Mouse (Mus musculus) effector memory CD4-positive, alpha-beta T cell, adult 7 months (primary cell): Measurements from ENCODE around the gene Ier3. TPM values are rescaled to one million over a fixed set of nuclear protein-coding genes. Genes with fewer than 3 reads are reported as not detected.

Experiments
- polyA plus RNA-seq: library from polyadenylated mRNA; unstranded; fragments of 100-300 nt; shearing (Covaris generic); gene quantifications from one replicate; pipeline ENCODE4 v1.2.1, GENCODE M21; 2017

Ier3 gene
- 50.6 TPM for polyA plus RNA-seq

GRCm38 (mm10) chr17:35821439-35822430 lies at the start of gene Ier3:
TSS of gene Ier3 (plus strand) at chr17:35821684.

GRCm38 (mm10) chr17:35822964-35823937 lies 1.8 kb downstream of the Ier3 start, which contains the start of gene Flot1:
TSS of gene Flot1 (plus strand) at chr17:35823230.

DNA sequence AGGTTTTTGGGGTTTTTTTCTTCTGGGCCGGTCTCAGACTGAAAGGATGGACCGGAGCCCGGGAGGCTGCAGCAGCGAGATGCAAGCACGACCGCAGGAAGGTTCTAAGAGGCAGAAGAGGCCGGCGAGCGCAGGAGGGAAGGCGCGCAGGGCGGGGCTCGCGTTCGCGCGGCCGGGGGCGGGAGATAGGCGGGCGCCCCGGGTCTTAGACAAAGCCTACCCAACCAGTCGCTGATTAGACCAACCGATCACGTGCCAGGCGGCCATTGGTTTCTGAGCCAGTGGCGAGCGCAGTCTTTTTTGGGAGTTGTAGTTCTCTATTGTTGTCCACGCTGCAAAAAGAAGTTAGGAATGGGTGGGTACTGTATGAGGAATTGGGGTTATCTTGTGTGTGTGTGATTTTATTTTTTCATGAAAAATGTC lies 16.6 kb downstream of the Ier3 start, which contains the start of gene Tubb5:
TSS of gene Tubb5 (minus strand) at position 185 of the 423 bp plus-strand sequence.

DNA sequence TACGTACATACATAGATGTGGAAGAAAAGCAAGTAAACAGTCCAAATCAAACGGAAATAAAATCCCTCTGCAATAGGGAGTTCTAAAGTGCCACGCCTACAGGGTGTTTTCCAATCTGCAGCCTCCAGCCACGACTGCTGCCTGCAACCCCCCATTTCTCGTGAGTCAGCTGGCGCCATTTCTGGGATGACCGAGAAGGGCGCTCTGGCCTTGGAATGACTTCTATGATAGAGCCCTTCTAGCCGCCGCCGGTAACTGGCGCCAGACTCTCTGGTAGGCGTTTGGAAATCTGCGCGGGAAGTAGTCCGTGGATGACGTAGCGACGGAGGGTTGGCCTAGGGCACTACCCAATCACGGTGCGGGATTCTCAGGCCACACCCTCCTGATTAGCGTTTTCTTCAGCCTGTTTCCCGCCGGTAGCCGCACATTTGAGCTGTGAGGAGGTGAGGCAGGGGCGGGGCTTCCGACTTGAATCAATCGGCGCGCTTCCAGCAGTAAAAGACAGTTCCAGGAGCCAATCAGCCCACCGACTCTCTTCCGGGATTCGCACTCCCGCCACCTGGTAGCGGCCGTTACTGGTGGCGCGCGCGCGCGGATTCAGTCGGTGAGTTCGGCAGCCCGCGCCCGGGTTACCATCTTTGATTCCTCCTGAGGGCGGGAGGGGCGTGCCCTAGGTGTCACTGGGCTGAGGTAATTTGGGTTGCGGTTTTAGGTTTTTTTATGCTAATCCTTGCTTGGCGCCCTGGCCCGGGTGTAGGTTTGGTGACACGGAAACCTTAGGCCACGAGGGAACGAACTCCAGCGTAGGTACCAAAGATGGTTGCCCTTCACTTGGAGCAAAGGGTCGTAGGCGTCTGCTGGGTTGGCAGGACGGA lies 19.8 kb downstream of the Ier3 start, which contains the start of gene Mdc1:
TSS of gene Mdc1 (plus strand) at position 440 of the 875 bp plus-strand sequence.

GRCm38 (mm10) chr17:35861198-35861857 lies 39.8 kb downstream of the Ier3 start, which contains the start of gene Nrm:
TSS of gene Nrm (plus strand) at chr17:35861318.

DNA sequence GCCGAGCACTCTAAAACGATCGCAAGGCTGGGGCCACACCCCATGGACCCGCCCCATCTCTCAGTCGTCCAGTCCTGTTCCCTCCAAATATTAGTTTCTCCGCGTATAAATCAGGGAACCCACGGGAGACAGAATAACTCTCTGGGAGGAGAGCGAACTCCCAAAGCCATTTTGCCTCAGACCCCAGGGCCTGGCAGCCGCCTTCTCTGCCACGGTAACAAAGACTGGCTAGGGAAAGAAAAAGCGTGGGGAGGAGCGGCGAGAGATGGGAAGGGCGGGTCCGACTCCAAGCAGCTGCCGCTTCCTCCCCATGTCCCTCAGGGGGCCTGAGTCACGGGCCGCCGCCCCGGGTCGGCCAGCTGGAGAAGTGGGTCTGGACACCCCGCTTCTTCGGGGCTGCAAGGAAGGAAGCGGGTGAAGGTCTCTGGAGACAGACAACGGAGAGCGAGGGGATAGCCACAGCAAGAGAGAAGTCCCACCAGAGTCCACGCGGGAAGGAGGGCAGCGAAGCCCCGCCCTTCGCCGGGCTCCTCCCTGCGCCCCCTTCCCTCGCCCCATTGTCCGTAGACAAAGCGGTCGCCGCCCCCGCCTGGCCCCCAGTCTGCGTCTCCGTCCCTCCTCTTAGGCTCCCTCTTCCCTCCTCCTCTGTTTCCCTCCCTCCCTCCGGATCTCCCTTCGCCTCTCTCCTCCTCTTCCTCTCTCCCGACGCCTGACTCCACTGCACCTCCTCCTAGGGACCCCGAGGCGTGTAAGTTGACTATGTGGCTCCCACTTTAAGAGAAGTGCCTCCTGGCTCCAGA lies 44.2 kb downstream of the Ier3 start, which contains the start of gene Ppp1r18:
TSS of gene Ppp1r18 (plus strand) at position 113 of the 800 bp plus-strand sequence.

Other genes with a start within 250 kb of the Ier3 start
- gene Sfta2, start 220.1 kb upstream of the Ier3 start, polyA plus RNA-seq: not detected
- not detected for gene Gm9573, start 195.0 kb upstream of the Ier3 start, polyA plus RNA-seq
- gene Mucl3, start 178.0 kb upstream of the Ier3 start, polyA plus RNA-seq: 0.48 TPM
- gene Vars2, start 154.1 kb upstream of the Ier3 start, polyA plus RNA-seq: 11.9 TPM
- 18.6 TPM for gene Gtf2h4, start 147.9 kb upstream of the Ier3 start, polyA plus RNA-seq
- 10.4 TPM for gene Ddr1, start 117.1 kb upstream of the Ier3 start, polyA plus RNA-seq
- 65.4 TPM for gene Flot1, start 1.5 kb downstream of the Ier3 start, polyA plus RNA-seq
- 65.8 TPM for gene Tubb5, start 16.6 kb downstream of the Ier3 start, polyA plus RNA-seq
- gene Mdc1, start 19.8 kb downstream of the Ier3 start, polyA plus RNA-seq: 9.3 TPM
- gene Nrm, start 39.6 kb downstream of the Ier3 start, polyA plus RNA-seq: 33.0 TPM
- 388 TPM for gene Ppp1r18, start 43.9 kb downstream of the Ier3 start, polyA plus RNA-seq
- gene Dhx16, start 58.1 kb downstream of the Ier3 start, polyA plus RNA-seq: 63.9 TPM
- 37.3 TPM for gene 2310061I04Rik, start 75.7 kb downstream of the Ier3 start, polyA plus RNA-seq
- gene Atat1, start 88.4 kb downstream of the Ier3 start, polyA plus RNA-seq: 6.7 TPM
- gene Mrps18b, start 94.7 kb downstream of the Ier3 start, polyA plus RNA-seq: 96.6 TPM
- gene Ppp1r10, start 94.8 kb downstream of the Ier3 start, polyA plus RNA-seq: 52.3 TPM
- 138 TPM for gene Abcf1, start 148.1 kb downstream of the Ier3 start, polyA plus RNA-seq
- gene Gnl1, start 158.2 kb downstream of the Ier3 start, polyA plus RNA-seq: 69.5 TPM
- 27.8 TPM for gene Prr3, start 158.6 kb downstream of the Ier3 start, polyA plus RNA-seq
- 7.9 TPM for gene H2-T24, start 198.9 kb downstream of the Ier3 start, polyA plus RNA-seq
- gene H2-T23, start 211.2 kb downstream of the Ier3 start, polyA plus RNA-seq: 468 TPM
- 180 TPM for gene H2-T22, start 221.1 kb downstream of the Ier3 start, polyA plus RNA-seq
- 0.69 TPM for gene Gm6034, start 221.3 kb downstream of the Ier3 start, polyA plus RNA-seq
- not detected for gene Gm11127, start 236.7 kb downstream of the Ier3 start, polyA plus RNA-seq